Mouse (Mus musculus): ENCODE data around the gene Prkce. TPM values are rescaled to one million over a fixed set of nuclear protein-coding genes. Genes with fewer than 3 reads are reported as not detected.

The Prkce gene
- polyA plus RNA-seq, 2 experiments, result 0.32 to 0.37 TPM

DNA sequence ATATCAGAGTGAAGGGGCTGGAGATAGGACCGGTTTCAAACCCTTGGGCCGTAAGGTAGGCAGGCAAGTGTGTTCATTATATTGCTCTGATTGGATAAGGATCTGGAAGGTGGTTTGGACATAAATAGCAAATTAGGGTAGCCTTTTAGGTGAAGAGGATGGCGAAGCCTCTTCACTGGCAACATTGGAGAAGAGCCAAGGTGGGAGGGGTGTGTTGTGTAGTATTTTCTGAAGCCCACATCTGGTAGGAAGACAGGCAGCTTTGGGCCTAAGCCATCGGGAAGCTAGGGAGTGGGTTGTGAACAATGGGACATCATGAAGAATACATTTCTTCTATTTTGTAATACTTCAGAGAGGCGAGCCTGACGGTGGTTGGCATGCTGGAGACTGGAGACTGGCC lies 125.1 kb downstream of the Prkce start:
- peak overlapping the region; percentile 40 for H3K4me2 ChIP-seq (ENCODE audit: low read depth)
- H3K9ac ChIP-seq (replicated peaks), result no peak overlapping the region
- no peak for TF ChIP-seq CTCF (IDR thresholded peaks at IDR 0.05; ENCODE audit: low read depth)
- no peaks in the 10 kb centered on the region for H3K27me3 ChIP-seq (ENCODE audit: control insufficient read depth, insufficient read depth, low read length)
- no peak for ATAC-seq (ENCODE audit: insufficient read depth)
- no peaks in the 10 kb centered on the region for H3K36me3 ChIP-seq (replicated peaks; ENCODE audit: control insufficient read depth, insufficient read depth, low read depth)
- H3K9me3 ChIP-seq (ENCODE audit: control insufficient read depth, low read length), result no peaks in the 10 kb centered on the region
- H3K4me1 ChIP-seq (replicated peaks; ENCODE audit: control insufficient read depth in 2 of 2, insufficient read depth in 2 of 2, low read length in 1 of 2), result peaks cover 0 to 3% of the 10 kb centered on the region in 2 experiments; a peak in 2 of 4 replicates
- DNase-seq (ENCODE audit: low read depth in 3 of 3, low spot score in 3 of 3), result no peak
- H3K27ac ChIP-seq, result no peak overlapping the region
- 66% methylated on average over 6 of the region's 6 CpGs for WGBS (ENCODE audit: insufficient replicate concordance)
- H3K4me3 ChIP-seq (ENCODE audit: insufficient read depth in 1 of 2, low read depth in 2 of 2, low read length in 2 of 2), result no peak overlapping the region

GRCm38 (mm10) chr17:86293247-86293744 lies 125.7 kb downstream of the Prkce start:
- peak; percentile 57 to 65 (median 63) for DNase-seq (ENCODE audit: low read depth in 3 of 3, low spot score in 3 of 3)
- 12% methylated on average over 10 of the region's 10 CpGs for WGBS (ENCODE audit: insufficient replicate concordance)
- H3K4me3 ChIP-seq (ENCODE audit: insufficient read depth in 1 of 2, low read depth in 2 of 2, low read length in 2 of 2), result peak overlapping the region in 1 of 2 experiments; percentile 35; a peak in 2 of 4 replicates

DNA sequence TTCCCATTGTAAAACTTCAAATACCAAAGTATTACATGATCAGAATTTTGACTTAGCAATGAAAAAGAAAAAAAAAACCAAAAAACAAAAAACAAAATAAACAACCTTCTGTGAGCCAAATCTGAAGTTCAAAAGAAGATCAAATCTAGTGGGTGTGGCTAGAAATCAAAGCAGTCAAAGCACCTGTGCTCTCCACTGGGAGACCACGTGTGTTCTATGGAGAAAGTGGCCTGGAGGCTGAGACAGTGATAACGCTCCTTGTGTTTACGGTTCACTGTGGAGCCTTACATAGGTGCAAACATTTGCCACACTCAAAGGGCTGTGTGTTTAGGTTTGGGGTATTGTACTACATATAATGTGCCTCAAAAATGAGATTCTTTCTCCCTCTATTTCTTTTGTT lies 132.0 kb downstream of the Prkce start:
- no peak overlapping the region for H3K9ac ChIP-seq (replicated peaks)
- ATAC-seq (ENCODE audit: insufficient read depth) (no peak), DNase-seq (ENCODE audit: low read depth in 3 of 3, low spot score in 3 of 3) (no peak)
- no peak overlapping the region for H3K27ac ChIP-seq
- no peak for TF ChIP-seq EP300 (IDR thresholded peaks at IDR 0.05; ENCODE audit: low read depth)
- no peak for TF ChIP-seq CTCF (IDR thresholded peaks at IDR 0.05; ENCODE audit: low read depth)
- H3K9me3 ChIP-seq (ENCODE audit: control insufficient read depth, low read length), result no peaks in the 10 kb centered on the region
- H3K27me3 ChIP-seq (ENCODE audit: control insufficient read depth, insufficient read depth, low read length), result no peaks in the 10 kb centered on the region
- H3K4me1 ChIP-seq (replicated peaks; ENCODE audit: control insufficient read depth in 2 of 2, insufficient read depth in 2 of 2, low read length in 1 of 2), result peaks cover 30 to 41% of the 10 kb centered on the region in 2 experiments
- H3K4me2 ChIP-seq (ENCODE audit: low read depth), result no peak overlapping the region
- H3K36me3 ChIP-seq (replicated peaks; ENCODE audit: control insufficient read depth, insufficient read depth, low read depth), result no peaks in the 10 kb centered on the region
- 53% methylated on average over 3 of the region's 3 CpGs for WGBS (ENCODE audit: insufficient replicate concordance)
- H3K4me3 ChIP-seq (ENCODE audit: insufficient read depth in 1 of 2, low read depth in 2 of 2, low read length in 2 of 2), result no peak overlapping the region

More at GRCm38 (mm10) chr17:86293247-86293744, 125.7 kb downstream of the Prkce start:
- H3K27me3 ChIP-seq (ENCODE audit: control insufficient read depth, insufficient read depth, low read length), result no peaks in the 10 kb centered on the region
- H3K9me3 ChIP-seq (ENCODE audit: control insufficient read depth, low read length), result no peaks in the 10 kb centered on the region
- no peak overlapping the region for H3K27ac ChIP-seq
- TF ChIP-seq CTCF (IDR thresholded peaks at IDR 0.05; ENCODE audit: low read depth), result peak; percentile 66
- no peak for TF ChIP-seq EP300 (IDR thresholded peaks at IDR 0.05; ENCODE audit: low read depth)
- H3K9ac ChIP-seq (replicated peaks), result no peak overlapping the region
- H3K4me1 ChIP-seq (replicated peaks; ENCODE audit: control insufficient read depth in 2 of 2, insufficient read depth in 2 of 2, low read length in 1 of 2), result peaks cover 0 to 3% of the 10 kb centered on the region in 2 experiments; a peak in 2 of 4 replicates
- ATAC-seq (ENCODE audit: insufficient read depth), result peak; percentile 69
- no peaks in the 10 kb centered on the region for H3K36me3 ChIP-seq (replicated peaks; ENCODE audit: control insufficient read depth, insufficient read depth, low read depth)
- peak overlapping the region; percentile 40 for H3K4me2 ChIP-seq (ENCODE audit: low read depth)

GRCm38 (mm10) chr17:86300774-86301595 lies 133.4 kb downstream of the Prkce start:
- peak overlapping the region; percentile 51 for H3K9ac ChIP-seq (replicated peaks)
- 7% methylated on average over 22 of the region's 22 CpGs for WGBS (ENCODE audit: insufficient replicate concordance)

GRCm38 (mm10) chr17:86302266-86302665 lies 134.7 kb downstream of the Prkce start:
- no peak for DNase-seq (ENCODE audit: low read depth in 3 of 3, low spot score in 3 of 3)
- no peak for ATAC-seq (ENCODE audit: insufficient read depth)
- H3K4me3 ChIP-seq (ENCODE audit: insufficient read depth in 1 of 2, low read depth in 2 of 2, low read length in 2 of 2), result no peak overlapping the region
- H3K4me2 ChIP-seq (ENCODE audit: low read depth), result peak overlapping the region; percentile 64; the same call in 1 of the 2 replicates
- peaks cover 32 to 44% of the 10 kb centered on the region in 2 experiments for H3K4me1 ChIP-seq (replicated peaks; ENCODE audit: control insufficient read depth in 2 of 2, insufficient read depth in 2 of 2, low read length in 1 of 2)
- TF ChIP-seq EP300 (IDR thresholded peaks at IDR 0.05; ENCODE audit: low read depth), result no peak
- TF ChIP-seq CTCF (IDR thresholded peaks at IDR 0.05; ENCODE audit: low read depth), result no peak
- peak overlapping the region; percentile 82; the same call in 1 of the 2 replicates for H3K27ac ChIP-seq
- no peaks in the 10 kb centered on the region for H3K27me3 ChIP-seq (ENCODE audit: control insufficient read depth, insufficient read depth, low read length)
- H3K36me3 ChIP-seq (replicated peaks; ENCODE audit: control insufficient read depth, insufficient read depth, low read depth), result no peaks in the 10 kb centered on the region
- WGBS (ENCODE audit: insufficient replicate concordance), result 80% methylated on average over 11 of the region's 11 CpGs
- H3K9ac ChIP-seq (replicated peaks), result peak overlapping the region; percentile 27; the same call in 1 of the 2 replicates
- no peaks in the 10 kb centered on the region for H3K9me3 ChIP-seq (ENCODE audit: control insufficient read depth, low read length)

More at GRCm38 (mm10) chr17:86300774-86301595, 133.4 kb downstream of the Prkce start:
- ATAC-seq (ENCODE audit: insufficient read depth) (peak; percentile 86), DNase-seq (ENCODE audit: low read depth in 3 of 3, low spot score in 3 of 3) (peak; percentile 81 to 84 (median 82))
- no peaks in the 10 kb centered on the region for H3K9me3 ChIP-seq (ENCODE audit: control insufficient read depth, low read length)
- H3K4me3 ChIP-seq (ENCODE audit: insufficient read depth in 1 of 2, low read depth in 2 of 2, low read length in 2 of 2), result peak overlapping the region; percentile 43 to 62
- H3K36me3 ChIP-seq (replicated peaks; ENCODE audit: control insufficient read depth, insufficient read depth, low read depth), result no peaks in the 10 kb centered on the region
- H3K4me2 ChIP-seq (ENCODE audit: low read depth), result peak overlapping the region; percentile 64
- no peak for TF ChIP-seq CTCF (IDR thresholded peaks at IDR 0.05; ENCODE audit: low read depth)
- TF ChIP-seq EP300 (IDR thresholded peaks at IDR 0.05; ENCODE audit: low read depth), result peak; percentile 80
- peaks cover 32 to 44% of the 10 kb centered on the region in 2 experiments for H3K4me1 ChIP-seq (replicated peaks; ENCODE audit: control insufficient read depth in 2 of 2, insufficient read depth in 2 of 2, low read length in 1 of 2)
- H3K27ac ChIP-seq, result peak overlapping the region; percentile 82
- no peaks in the 10 kb centered on the region for H3K27me3 ChIP-seq (ENCODE audit: control insufficient read depth, insufficient read depth, low read length)
